Mouse (Mus musculus): Measurements from ENCODE around the gene Pa2g4. TPM values are rescaled to one million over a fixed set of nuclear protein-coding genes. Genes with fewer than 3 reads are reported as not detected.
"Not testable (repeated sequence)": the region's sequence is repeated elsewhere in the genome, so short reads cannot be mapped to it uniquely, and the experiment has no call there.

The Pa2g4 gene
- polyA plus RNA-seq, 1 experiment, result 127 TPM

DNA sequence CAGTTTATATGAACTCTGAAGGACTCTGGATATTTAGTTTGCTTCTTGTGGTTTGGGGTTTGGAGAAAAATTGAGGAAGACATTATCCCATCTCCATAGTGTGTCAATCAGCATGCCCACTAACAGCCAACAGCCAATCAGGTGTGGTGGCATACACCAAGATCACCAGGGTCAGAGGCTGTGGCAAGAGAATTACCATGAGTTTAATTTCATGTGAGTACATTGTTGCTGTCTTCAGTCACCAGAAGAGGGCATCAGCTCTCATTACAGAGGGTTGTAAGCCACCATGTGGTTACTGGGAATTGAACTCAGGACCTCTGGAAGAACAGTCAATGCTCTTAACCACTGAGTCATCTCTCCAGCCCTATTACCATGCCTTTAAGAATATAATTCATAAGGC lies 9.5 kb downstream of the Pa2g4 start:
- no peak for TF ChIP-seq POLR2A (IDR thresholded peaks at IDR 0.05; ENCODE audit: insufficient read length, low read depth)
- TF ChIP-seq E2F4 (IDR thresholded peaks at IDR 0.05; ENCODE audit: insufficient read depth), result no peak
- TF ChIP-seq REST (IDR thresholded peaks at IDR 0.05; ENCODE audit: insufficient read depth, insufficient read length), result no peak
- TF ChIP-seq TCF3 (IDR thresholded peaks at IDR 0.05; ENCODE audit: insufficient read length, low read depth), result no peak
- peak; percentile 40 for TF ChIP-seq POLR2AphosphoS2 (IDR thresholded peaks at IDR 0.05; ENCODE audit: insufficient read length, low read depth)
- no peak for TF ChIP-seq USF1 (IDR thresholded peaks at IDR 0.05; ENCODE audit: low read depth)
- Histone ChIP-seq H3K4me2 (ENCODE audit: low read depth) (no peak overlapping the region), H3K36me3 (ENCODE audit: control insufficient read depth, insufficient read depth) (peaks cover 37% of the 10 kb centered on the region), H3K4me3 (no peak overlapping the region), H3ac (ENCODE audit: control insufficient read depth, insufficient read length) (no peak overlapping the region), H3K79me2 (ENCODE audit: control insufficient read depth, insufficient read depth) (no peaks in the 10 kb centered on the region), H3K27me3 (ENCODE audit: control insufficient read depth, insufficient read depth, insufficient read length) (no peaks in the 10 kb centered on the region)

DNA sequence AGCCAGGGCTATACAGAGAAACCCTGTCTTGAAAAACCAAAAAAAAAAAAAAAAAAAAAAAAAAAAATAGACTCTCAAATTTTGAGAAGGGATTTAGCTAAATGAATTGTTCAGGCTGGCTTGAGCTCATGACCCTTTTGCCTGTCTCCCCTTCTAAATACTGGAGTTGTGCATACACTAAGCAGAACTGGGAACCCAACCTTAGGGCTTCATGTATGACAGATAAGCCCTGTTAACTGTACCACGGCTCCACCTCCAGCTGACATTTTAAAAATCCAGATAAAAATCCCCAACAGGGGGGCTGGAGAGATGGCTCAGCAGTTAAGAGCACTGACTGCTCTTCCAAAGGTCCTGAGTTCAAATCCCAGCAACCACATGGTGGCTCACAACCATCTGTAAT lies 10.2 kb downstream of the Pa2g4 start:
- not testable (repeated sequence) for H3ac ChIP-seq (ENCODE audit: control insufficient read depth, insufficient read length); H3K79me2 ChIP-seq (ENCODE audit: control insufficient read depth, insufficient read depth); H3K4me2 ChIP-seq (ENCODE audit: low read depth); H3K4me3 ChIP-seq; H3K27me3 ChIP-seq (ENCODE audit: control insufficient read depth, insufficient read depth, insufficient read length)
- H3K36me3 ChIP-seq (ENCODE audit: control insufficient read depth, insufficient read depth), result peaks cover 30% of the 10 kb centered on the region

GRCm38 (mm10) chr10:128550144-128550823 lies 15.5 kb downstream of the Pa2g4 start:
- not testable (repeated sequence) for H3K27me3 ChIP-seq (ENCODE audit: control insufficient read depth, insufficient read depth, insufficient read length); H3K4me2 ChIP-seq (ENCODE audit: low read depth); H3K4me3 ChIP-seq; H3K36me3 ChIP-seq (ENCODE audit: control insufficient read depth, insufficient read depth); H3ac ChIP-seq (ENCODE audit: control insufficient read depth, insufficient read length)
- H3K79me2 ChIP-seq (ENCODE audit: control insufficient read depth, insufficient read depth), result peaks cover 27% of the 10 kb centered on the region

DNA sequence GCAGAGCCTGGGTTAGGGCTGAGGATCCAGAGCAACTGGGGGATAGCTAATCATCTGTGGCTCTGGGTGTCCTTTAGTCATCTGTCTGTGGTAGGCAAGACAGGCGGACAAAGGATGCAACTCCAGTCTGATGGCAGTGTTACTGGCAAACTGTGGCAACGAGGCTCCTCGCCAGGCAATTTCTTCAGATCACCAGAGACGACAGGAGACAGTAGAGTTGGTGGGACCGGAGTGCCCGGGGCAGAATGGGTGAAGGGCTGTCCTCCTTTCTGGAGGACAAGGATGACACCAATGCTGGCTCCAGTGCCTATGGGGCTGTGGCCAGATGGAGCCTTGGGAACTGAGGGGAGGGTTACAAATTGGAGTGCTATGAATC lies 16.1 kb downstream of the Pa2g4 start:
- H3K27me3 ChIP-seq (ENCODE audit: control insufficient read depth, insufficient read depth, insufficient read length); H3K4me3 ChIP-seq; H3ac ChIP-seq (ENCODE audit: control insufficient read depth, insufficient read length); H3K36me3 ChIP-seq (ENCODE audit: control insufficient read depth, insufficient read depth): not testable (repeated sequence)
- peak overlapping the region; percentile 76 for H3K4me2 ChIP-seq (ENCODE audit: low read depth)
- H3K79me2 ChIP-seq (ENCODE audit: control insufficient read depth, insufficient read depth), result peaks cover 30% of the 10 kb centered on the region

- Histone ChIP-seq H3K79me2 (ENCODE audit: control insufficient read depth, insufficient read depth) (peaks cover 30% of the 10 kb centered on the region), H3K4me2 (ENCODE audit: low read depth) (peak within 1 kb of the TSS; percentile 76), H3K4me3 (peak within 1 kb of the TSS; percentile 91), H3ac (ENCODE audit: control insufficient read depth, insufficient read length) (peak within 1 kb of the TSS; percentile 3), H3K36me3 (ENCODE audit: control insufficient read depth, insufficient read depth) (peaks cover 8% of the 10 kb centered on the region), H3K27me3 (ENCODE audit: control insufficient read depth, insufficient read depth, insufficient read length) (no peaks in the 10 kb centered on the region)
- TF ChIP-seq POLR2A (IDR thresholded peaks at IDR 0.05; ENCODE audit: insufficient read length, low read depth), result peak; percentile 99
- TF ChIP-seq REST (IDR thresholded peaks at IDR 0.05; ENCODE audit: insufficient read depth, insufficient read length), result peak; percentile 12
- TF ChIP-seq MYOD1 (IDR thresholded peaks at IDR 0.05; ENCODE audit: control insufficient read depth in 1 of 3, insufficient read length in 2 of 3, low read depth in 2 of 3), result peak in 2 of 3 experiments; percentile 7 to 54
- 0 out of 2 replicates have a peak, but pooled peaks have one; percentile 34 for TF ChIP-seq CEBPB (IDR thresholded peaks at IDR 0.05; ENCODE audit: insufficient read depth, poor library complexity, severe bottlenecking)
- TF ChIP-seq TCF3 (IDR thresholded peaks at IDR 0.05; ENCODE audit: insufficient read length, low read depth), result no peak
- no peak for TF ChIP-seq MAX (IDR thresholded peaks at IDR 0.05; ENCODE audit: low read depth)
- peak; percentile 100 for TF ChIP-seq POLR2AphosphoS2 (IDR thresholded peaks at IDR 0.05; ENCODE audit: insufficient read length, low read depth)
- no peak for TF ChIP-seq TCF12 (IDR thresholded peaks at IDR 0.05; ENCODE audit: insufficient read depth, poor library complexity, severe bottlenecking)
- TF ChIP-seq USF1 (IDR thresholded peaks at IDR 0.05; ENCODE audit: low read depth), result no peak
- peak in 1 of 3 experiments; percentile 68 for TF ChIP-seq MYOG (IDR thresholded peaks at IDR 0.05; ENCODE audit: control insufficient read depth in 1 of 3, insufficient read depth in 1 of 3, insufficient read length in 2 of 3, low read depth in 2 of 3)
- TF ChIP-seq E2F4 (IDR thresholded peaks at IDR 0.05; ENCODE audit: insufficient read depth), result peak; percentile 31
- peak; percentile 63 for TF ChIP-seq SRF (IDR thresholded peaks at IDR 0.05; ENCODE audit: control insufficient read depth, insufficient read length, low read depth)
Measured at GRCm38 (mm10) chr10:128548947-128549681, 16.7 kb downstream of the Pa2g4 start, which contains the start of gene Rpl41. TSS of gene Rpl41 (minus strand) at chr10:128549305.

- Histone ChIP-seq H3K79me2 (ENCODE audit: control insufficient read depth, insufficient read depth) (peaks cover 30% of the 10 kb centered on the region), H3K4me2 (ENCODE audit: low read depth) (peak overlapping the region; percentile 58), H3ac (ENCODE audit: control insufficient read depth, insufficient read length) (peak overlapping the region; percentile 3), H3K4me3 (peak overlapping the region; percentile 91), H3K36me3 (ENCODE audit: control insufficient read depth, insufficient read depth) (peaks cover 16% of the 10 kb centered on the region)
- not testable (repeated sequence) for H3K27me3 ChIP-seq (ENCODE audit: control insufficient read depth, insufficient read depth, insufficient read length)
Measured at GRCm38 (mm10) chr10:128548051-128548791, 17.6 kb downstream of the Pa2g4 start.

All from myocyte (in vitro differentiated cells).